Mouse (Mus musculus) right cerebral cortex, adult 2 months (tissue): ENCODE measurements at regions not wholly inside any gene's neighbourhood (a gene's known extent, or its start where the extent isn't known, plus 50 kb on each side); places are given as distances from the start of the nearest gene placed in this dataset.

Experiments used
- DNase-seq, 2 experiments: peaks; one replicate each; pipeline ENCODE4 v3.0.0; 2021 to 2022; ENCODE audit warnings: low spot score in 2 of 2

GRCm38 (mm10) chr3:137728689-137729088 lies 57.4 kb downstream of the Gm21962 start:
- no peak for DNase-seq

GRCm38 (mm10) chr3:137729421-137729820 lies 58.1 kb downstream of the Gm21962 start:
- no peak for DNase-seq

GRCm38 (mm10) chr3:137737222-137737800 lies 66.0 kb downstream of the Gm21962 start:
- no peak for DNase-seq

GRCm38 (mm10) chr3:137741528-137741927 lies 70.2 kb downstream of the Gm21962 start:
- no peak for DNase-seq

GRCm38 (mm10) chr3:137742119-137742518 lies 70.8 kb downstream of the Gm21962 start:
- no peak for DNase-seq

- no peak for DNase-seq
Measured at GRCm38 (mm10) chr3:137751732-137752260, 80.5 kb downstream of the Gm21962 start.

GRCm38 (mm10) chr3:137752447-137753256 lies 81.3 kb downstream of the Gm21962 start:
- peak; percentile 88 to 91 for DNase-seq

GRCm38 (mm10) chr3:137753257-137753654 lies 81.9 kb downstream of the Gm21962 start:
- DNase-seq, result no peak

GRCm38 (mm10) chr3:137755391-137755790 lies 84.1 kb downstream of the Gm21962 start:
- no peak for DNase-seq

GRCm38 (mm10) chr3:137762213-137762884 lies 91.0 kb downstream of the Gm21962 start:
- DNase-seq, result peak in 1 of 2 experiments; percentile 31

GRCm38 (mm10) chr3:137763406-137763805 lies 92.1 kb downstream of the Gm21962 start:
- DNase-seq, result no peak

- DNase-seq, result no peak
Measured at GRCm38 (mm10) chr3:137768627-137769026, 95.7 kb upstream of the H2afz start.

- DNase-seq, result no peak
Measured at GRCm38 (mm10) chr3:137775076-137775849, 89.0 kb upstream of the H2afz start.

- peak in 1 of 2 experiments; percentile 52 for DNase-seq
Measured at GRCm38 (mm10) chr3:137778113-137778512, 86.2 kb upstream of the H2afz start.

- no peak for DNase-seq
Measured at GRCm38 (mm10) chr3:137780029-137780428, 84.3 kb upstream of the H2afz start.

GRCm38 (mm10) chr3:137782836-137783235 lies 81.5 kb upstream of the H2afz start:
- no peak for DNase-seq

GRCm38 (mm10) chr3:137783937-137784911 lies 80.1 kb upstream of the H2afz start:
- DNase-seq, result no peak

- DNase-seq, result no peak
Measured at GRCm38 (mm10) chr3:137785224-137785623, 79.1 kb upstream of the H2afz start.

GRCm38 (mm10) chr3:137785871-137786270 lies 78.4 kb upstream of the H2afz start:
- DNase-seq, result no peak

GRCm38 (mm10) chr3:137789671-137790070 lies 74.6 kb upstream of the H2afz start:
- DNase-seq, result no peak
